Comparison of ENCODE assay signal across 20 mouse cellular contexts in genomic region chr1:86555665-86556064, GRCm38 (mm10). TPM values are rescaled to one million over a fixed set of nuclear protein-coding genes. Genes with fewer than 3 reads are reported as not detected.
DNase-seq lines count a peak whose midpoint lies in the region; ATAC-seq and TF ChIP-seq lines count a peak whose summit lies in the region.
"Had no signal": no experiment of that assay in that cellular context is flagged by ENCODE, and none has a peak within 500 bp of the region (broad histone marks: within the 10 kb centered on the region; RNA-seq: fewer than 3 reads in every experiment).

No protein-coding gene starts in this region.

- ATAC-seq in liver, embryonic 14.5 days (ENCODE audit: insufficient read depth): peak; percentile 12; the same call in 1 of the 2 replicates
- no peak for ATAC-seq in liver, embryonic 11.5 days (replicated peaks; ENCODE audit: low FRiP score)
- peak; percentile 67 for ATAC-seq in liver, embryonic 16.5 days (ENCODE audit: low read depth)
- ATAC-seq in liver, postnatal 0 days: peak; percentile 87
- no peak for ATAC-seq in megakaryocyte, adult 5-6 weeks (ENCODE audit: poor library complexity, severe bottlenecking)
- ATAC-seq: forebrain, embryonic 13.5 days; forebrain, embryonic 15.5 days had no signal

- H3K4me1 ChIP-seq in heart, adult 2 months (ENCODE audit: control insufficient read depth, insufficient read depth, low read length): peaks cover 9% of the 10 kb centered on the region
- H3K4me1 ChIP-seq in liver, embryonic 14.5 days (replicated peaks; ENCODE audit: control insufficient read depth in 2 of 2, insufficient read depth in 2 of 2, low read length in 1 of 2): peaks cover 6 to 12% of the 10 kb centered on the region in 2 experiments; a peak in 3 of 4 replicates
- H3K4me1 ChIP-seq in liver, embryonic 11.5 days (replicated peaks; ENCODE audit: control insufficient read depth, insufficient read depth, low read length): peaks cover 13% of the 10 kb centered on the region
- peaks cover 10% of the 10 kb centered on the region for H3K4me1 ChIP-seq in liver, embryonic 16.5 days (ENCODE audit: control insufficient read depth, low read depth, low read length)
- peaks cover 9% of the 10 kb centered on the region; the same call in 1 of the 2 replicates for H3K4me1 ChIP-seq in liver, postnatal 0 days (ENCODE audit: insufficient read depth)
- H3K4me1 ChIP-seq: embryonic facial prominence, embryonic 12.5 days; forebrain, embryonic 13.5 days; forebrain, embryonic 15.5 days had no signal

- H3K79me2 ChIP-seq in heart, adult 2 months (replicated peaks; ENCODE audit: control insufficient read depth, insufficient read depth, low read length): no peaks in the 10 kb centered on the region

- no peak for TF ChIP-seq POLR2A in heart, adult 2 months (IDR thresholded peaks at IDR 0.05; ENCODE audit: insufficient read depth, low read depth, low read length)

- peak overlapping the region; percentile 26; the same call in 1 of the 2 replicates for H3K27ac ChIP-seq in heart, adult 2 months
- no peak overlapping the region for H3K27ac ChIP-seq in liver, embryonic 14.5 days
- no peak overlapping the region for H3K27ac ChIP-seq in liver, embryonic 11.5 days (ENCODE audit: low read depth, low read length)
- H3K27ac ChIP-seq in liver, embryonic 16.5 days (ENCODE audit: low read length): peak overlapping the region; percentile 18; the same call in 1 of the 2 replicates
- H3K27ac ChIP-seq in liver, postnatal 0 days (ENCODE audit: low read depth): peak overlapping the region; percentile 81
- H3K27ac ChIP-seq: embryonic facial prominence, embryonic 10.5 days; embryonic facial prominence, embryonic 12.5 days; forebrain, embryonic 13.5 days; forebrain, embryonic 15.5 days had no signal

- no peaks in the 10 kb centered on the region for H3K9me3 ChIP-seq in liver, embryonic 14.5 days (ENCODE audit: control insufficient read depth, low read length)
- no peaks in the 10 kb centered on the region for H3K9me3 ChIP-seq in liver, embryonic 11.5 days (ENCODE audit: control insufficient read depth, low read length)
- no peaks in the 10 kb centered on the region for H3K9me3 ChIP-seq in liver, embryonic 16.5 days (replicated peaks; ENCODE audit: control insufficient read depth, low read length)
- H3K9me3 ChIP-seq in liver, postnatal 0 days (ENCODE audit: low read length): no peaks in the 10 kb centered on the region
- H3K9me3 ChIP-seq: embryonic facial prominence, embryonic 10.5 days; embryonic facial prominence, embryonic 12.5 days; forebrain, embryonic 13.5 days; forebrain, embryonic 15.5 days had no signal

- no peak for DNase-seq in heart, adult 2 months
- no peak for DNase-seq in heart, postnatal 4 days
- no peak for DNase-seq in liver, embryonic 14.5 days (ENCODE audit: low read depth in 3 of 3, low spot score in 3 of 3)
- no peak for DNase-seq in liver, embryonic 11.5 days (ENCODE audit: low spot score)
- DNase-seq in liver, postnatal 0 days: peak; percentile 22
- DNase-seq in adrenal gland, postnatal 14 days: no peak
- DNase-seq: adrenal gland, adult 2 months; adrenal gland, postnatal 10 days; adrenal gland, postnatal 36 days; cerebellum, adult 11-12 months; cerebellum, adult 2 months; cerebellum, adult 9-10 months; cerebellum, postnatal 10 days; cerebellum, postnatal 25 days had no signal

- H3K4me2 ChIP-seq in liver, embryonic 14.5 days (ENCODE audit: low read depth): no peak overlapping the region
- H3K4me2 ChIP-seq in liver, embryonic 11.5 days: no peak overlapping the region
- no peak overlapping the region for H3K4me2 ChIP-seq in liver, embryonic 16.5 days (ENCODE audit: low read depth, low read length)
- no peak overlapping the region for H3K4me2 ChIP-seq in liver, postnatal 0 days (ENCODE audit: low read depth, low read length)
- H3K4me2 ChIP-seq: embryonic facial prominence, embryonic 12.5 days; forebrain, embryonic 13.5 days; forebrain, embryonic 15.5 days had no signal

- WGBS in heart, adult 2 months: 81% methylated on average over 3 of the region's 3 CpGs
- 69% methylated on average over 3 of the region's 3 CpGs for WGBS in liver, embryonic 14.5 days (ENCODE audit: insufficient replicate concordance)
- WGBS in liver, embryonic 11.5 days: 82% methylated on average over 3 of the region's 3 CpGs
- WGBS in liver, embryonic 16.5 days (ENCODE audit: insufficient replicate concordance): 59% methylated on average over 3 of the region's 3 CpGs
- 77% methylated on average over 3 of the region's 3 CpGs for WGBS in liver, postnatal 0 days (ENCODE audit: insufficient replicate concordance)

- peaks cover 15% of the 10 kb centered on the region for H3K36me3 ChIP-seq in heart, adult 2 months (ENCODE audit: control insufficient read depth, insufficient read depth, low read length)
- no peaks in the 10 kb centered on the region for H3K36me3 ChIP-seq in liver, embryonic 14.5 days (replicated peaks; ENCODE audit: control insufficient read depth, insufficient read depth, low read depth)
- H3K36me3 ChIP-seq in liver, embryonic 11.5 days (ENCODE audit: control insufficient read depth, insufficient read depth, low read length): no peaks in the 10 kb centered on the region
- H3K36me3 ChIP-seq in liver, embryonic 16.5 days (ENCODE audit: control insufficient read depth, insufficient read depth): no peaks in the 10 kb centered on the region
- H3K36me3 ChIP-seq in liver, postnatal 0 days (replicated peaks; ENCODE audit: insufficient read depth, low read length): 0 out of 2 replicates have a peak, but pooled peaks cover 6% of the 10 kb centered on the region

- H3K9ac ChIP-seq in heart, adult 2 months (ENCODE audit: low read depth, low read length): no peak overlapping the region
- no peak overlapping the region for H3K9ac ChIP-seq in liver, embryonic 14.5 days (replicated peaks)
- H3K9ac ChIP-seq in liver, embryonic 11.5 days (ENCODE audit: low read depth, low read length): no peak overlapping the region
- H3K9ac ChIP-seq in liver, embryonic 16.5 days (ENCODE audit: low read depth, low read length): no peak overlapping the region
- H3K9ac ChIP-seq in liver, postnatal 0 days (replicated peaks): no peak overlapping the region
- H3K9ac ChIP-seq: embryonic facial prominence, embryonic 12.5 days; forebrain, embryonic 13.5 days; forebrain, embryonic 15.5 days had no signal

- TF ChIP-seq EP300 in heart, adult 2 months (IDR thresholded peaks at IDR 0.05; ENCODE audit: insufficient read depth, low read depth, low read length): no peak
- TF ChIP-seq EP300 in liver, embryonic 14.5 days (IDR thresholded peaks at IDR 0.05; ENCODE audit: low read depth): no peak
- TF ChIP-seq EP300 in liver, postnatal 0 days (IDR thresholded peaks at IDR 0.05; ENCODE audit: low read depth): no peak

- no peak for TF ChIP-seq CTCF in heart, adult 2 months (IDR thresholded peaks at IDR 0.05)
- TF ChIP-seq CTCF in liver, embryonic 14.5 days (IDR thresholded peaks at IDR 0.05; ENCODE audit: low read depth): no peak
- TF ChIP-seq CTCF in liver, postnatal 0 days (IDR thresholded peaks at IDR 0.05; ENCODE audit: low read depth): no peak

- intact Hi-C loops in heart, adult 2 months (cut with DNase I): no loop called here

- H3K4me3 ChIP-seq in heart, adult 2 months: no peak overlapping the region
- H3K4me3 ChIP-seq in liver, embryonic 14.5 days (ENCODE audit: insufficient read depth in 1 of 2, low read depth in 2 of 2, low read length in 2 of 2): no peak overlapping the region
- no peak overlapping the region for H3K4me3 ChIP-seq in liver, embryonic 11.5 days (ENCODE audit: low read depth, low read length)
- H3K4me3 ChIP-seq in liver, embryonic 16.5 days (ENCODE audit: low read depth, low read length): no peak overlapping the region
- H3K4me3 ChIP-seq in liver, postnatal 0 days (ENCODE audit: low read depth, low read length): no peak overlapping the region
- H3K4me3 ChIP-seq: embryonic facial prominence, embryonic 10.5 days; embryonic facial prominence, embryonic 12.5 days; forebrain, embryonic 13.5 days; forebrain, embryonic 15.5 days had no signal

- H3K27me3 ChIP-seq in heart, adult 2 months (ENCODE audit: control insufficient read depth, insufficient read depth, low read length): no peaks in the 10 kb centered on the region
- H3K27me3 ChIP-seq in liver, embryonic 14.5 days (ENCODE audit: control insufficient read depth, insufficient read depth, low read length): no peaks in the 10 kb centered on the region
- no peaks in the 10 kb centered on the region for H3K27me3 ChIP-seq in liver, embryonic 11.5 days (replicated peaks; ENCODE audit: control insufficient read depth, insufficient read depth, low read length)
- no peaks in the 10 kb centered on the region for H3K27me3 ChIP-seq in liver, embryonic 16.5 days (ENCODE audit: control insufficient read depth, insufficient read depth, low read depth, low read length)
- H3K27me3 ChIP-seq in liver, postnatal 0 days (ENCODE audit: insufficient read depth, low read length): no peaks in the 10 kb centered on the region
- H3K27me3 ChIP-seq: embryonic facial prominence, embryonic 12.5 days; forebrain, embryonic 13.5 days; forebrain, embryonic 15.5 days had no signal

RNA-seq across cellular contexts. Expression of gene Pde6d, which starts 26.8 kb away (rescaled TPM):
- total RNA-seq in heart, adult 2 months (2021): 10 to 100 TPM; 40.4 to 47.6 TPM
- polyA plus RNA-seq in heart, adult 2 months (2012; rRNA removed): 27.9 and 39.2 TPM in 2 replicates
- total RNA-seq in heart, postnatal 4 days (2021): 10 to 100 TPM; 39.4 to 40.5 TPM
- polyA plus RNA-seq in liver, embryonic 14.5 days (2012; rRNA removed): 18.0 and 20.0 TPM in 2 replicates
- 23.6 and 25.2 TPM in 2 replicates for polyA plus RNA-seq in liver, embryonic 14.5 days (2014; fragmentation: Nextera tagmentation; extraction: Ambion mirVana)
- 48.1 and 52.1 TPM in 2 replicates for polyA plus RNA-seq in liver, embryonic 11.5 days (2014; fragmentation: Nextera tagmentation; extraction: Ambion mirVana)
- 20.2 and 21.7 TPM in 2 replicates for polyA plus RNA-seq in liver, embryonic 16.5 days (2015; fragmentation: Nextera tagmentation; extraction: Ambion mirVana)
- 25.2 and 29.6 TPM in 2 replicates for polyA plus RNA-seq in liver, postnatal 0 days (2015; fragmentation: Nextera tagmentation; extraction: Ambion mirVana)
- 33.6 and 38.8 TPM in 2 replicates for total RNA-seq in megakaryocyte, adult 5-6 weeks (2015)
- 14.3 and 17.2 TPM in 2 replicates for total RNA-seq in megakaryocyte, adult 5-6 weeks (2017)
- total RNA-seq in adrenal gland, postnatal 14 days (2021): 28.8 and 30.3 TPM in 2 replicates

RNA-seq across cellular contexts. Expression of gene Cops7b, which starts 27.0 kb away (rescaled TPM):
- total RNA-seq in heart, adult 2 months (2021): 10 to 100 TPM; 11.2 to 12.0 TPM
- 18.2 and 22.4 TPM in 2 replicates for polyA plus RNA-seq in heart, adult 2 months (2012; rRNA removed)
- 10 to 100 TPM; 13.6 to 14.0 TPM for total RNA-seq in heart, postnatal 4 days (2021)
- 16.3 and 16.5 TPM in 2 replicates for polyA plus RNA-seq in liver, embryonic 14.5 days (2012; rRNA removed)
- polyA plus RNA-seq in liver, embryonic 14.5 days (2014; fragmentation: Nextera tagmentation; extraction: Ambion mirVana): 11.4 and 12.2 TPM in 2 replicates
- polyA plus RNA-seq in liver, embryonic 11.5 days (2014; fragmentation: Nextera tagmentation; extraction: Ambion mirVana): 30.8 and 33.4 TPM in 2 replicates
- 11.6 and 11.8 TPM in 2 replicates for polyA plus RNA-seq in liver, embryonic 16.5 days (2015; fragmentation: Nextera tagmentation; extraction: Ambion mirVana)
- polyA plus RNA-seq in liver, postnatal 0 days (2015; fragmentation: Nextera tagmentation; extraction: Ambion mirVana): 8.5 and 9.8 TPM in 2 replicates
- 5.8 and 6.8 TPM in 2 replicates for total RNA-seq in megakaryocyte, adult 5-6 weeks (2015)
- total RNA-seq in megakaryocyte, adult 5-6 weeks (2017): 11.8 and 30.3 TPM in 2 replicates
- 13.7 and 13.8 TPM in 2 replicates for total RNA-seq in adrenal gland, postnatal 14 days (2021)

RNA-seq across cellular contexts. Expression of gene Ptma, which starts 29.1 kb away (rescaled TPM):
- 100 to 1,000 TPM; 200 to 227 TPM for total RNA-seq in heart, adult 2 months (2021)
- polyA plus RNA-seq in heart, adult 2 months (2012; rRNA removed): 169 and 177 TPM in 2 replicates
- total RNA-seq in heart, postnatal 4 days (2021): 100 to 1,000 TPM; 724 to 726 TPM
- 466 and 1,286 TPM in 2 replicates for polyA plus RNA-seq in liver, embryonic 14.5 days (2012; rRNA removed)
- polyA plus RNA-seq in liver, embryonic 14.5 days (2014; fragmentation: Nextera tagmentation; extraction: Ambion mirVana): 993 and 1,059 TPM in 2 replicates
- polyA plus RNA-seq in liver, embryonic 11.5 days (2014; fragmentation: Nextera tagmentation; extraction: Ambion mirVana): 2,666 and 2,805 TPM in 2 replicates
- polyA plus RNA-seq in liver, embryonic 16.5 days (2015; fragmentation: Nextera tagmentation; extraction: Ambion mirVana): 500 and 746 TPM in 2 replicates
- polyA plus RNA-seq in liver, postnatal 0 days (2015; fragmentation: Nextera tagmentation; extraction: Ambion mirVana): 750 and 799 TPM in 2 replicates
- 3,234 and 3,618 TPM in 2 replicates for total RNA-seq in megakaryocyte, adult 5-6 weeks (2015)
- 4,288 and 4,305 TPM in 2 replicates for total RNA-seq in megakaryocyte, adult 5-6 weeks (2017)
- 806 and 848 TPM in 2 replicates for total RNA-seq in adrenal gland, postnatal 14 days (2021)

Comparison
In these comparisons a context has a peak if more than half of its experiments do, and no peak if none do; other contexts are left out.
1. H3K27ac ChIP-seq: peak in heart, adult 2 months (single experiment), liver, embryonic 16.5 days (single experiment) and liver, postnatal 0 days (single experiment); none in liver, embryonic 14.5 days (single experiment) and liver, embryonic 11.5 days (single experiment).
2. ATAC-seq: peak in liver, embryonic 14.5 days (single experiment), liver, embryonic 16.5 days (single experiment) and liver, postnatal 0 days (single experiment); none in liver, embryonic 11.5 days (single experiment) and megakaryocyte, adult 5-6 weeks (single experiment).